Mouse (Mus musculus) retina, adult 2 months (tissue): ENCODE data around the gene Stkld1.

Experiments used
- DNase-seq: peaks from one replicate; pipeline ENCODE4 v3.0.0-alpha.2; 2012; ENCODE audit warnings: low read depth, low spot score

Stkld1 gene

GRCm38 (mm10) chr2:26963923-26964723 lies 30.3 kb downstream of the Stkld1 start, which contains the start of gene Rexo4:
Rexo4 (minus strand) TSS chr2:26964386.
- DNase-seq: peak; percentile 92

- DNase-seq: no peak
Measured at GRCm38 (mm10) chr2:26964724-26965370, 31.0 kb downstream of the Stkld1 start.

DNA sequence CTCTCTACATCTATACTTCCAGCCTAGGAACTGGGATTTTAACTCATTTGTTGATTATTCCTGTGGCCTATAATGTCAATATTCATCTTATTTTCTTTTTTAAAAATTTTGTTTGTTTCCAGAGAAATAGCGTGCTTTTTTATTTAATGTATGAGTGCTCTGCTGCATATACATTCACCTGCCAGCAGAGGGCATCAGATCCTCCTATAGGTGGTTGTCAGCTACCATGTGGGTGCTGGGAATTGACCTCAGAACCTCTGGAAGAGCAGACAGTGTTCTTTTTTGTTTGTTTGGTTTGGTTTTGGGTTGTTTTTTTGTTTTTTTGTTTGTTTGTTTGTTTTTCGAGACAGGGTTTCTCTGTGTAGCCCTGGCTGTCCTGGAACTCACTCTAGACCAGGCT lies 33.4 kb downstream of the Stkld1 start:
- DNase-seq: no peak

DNA sequence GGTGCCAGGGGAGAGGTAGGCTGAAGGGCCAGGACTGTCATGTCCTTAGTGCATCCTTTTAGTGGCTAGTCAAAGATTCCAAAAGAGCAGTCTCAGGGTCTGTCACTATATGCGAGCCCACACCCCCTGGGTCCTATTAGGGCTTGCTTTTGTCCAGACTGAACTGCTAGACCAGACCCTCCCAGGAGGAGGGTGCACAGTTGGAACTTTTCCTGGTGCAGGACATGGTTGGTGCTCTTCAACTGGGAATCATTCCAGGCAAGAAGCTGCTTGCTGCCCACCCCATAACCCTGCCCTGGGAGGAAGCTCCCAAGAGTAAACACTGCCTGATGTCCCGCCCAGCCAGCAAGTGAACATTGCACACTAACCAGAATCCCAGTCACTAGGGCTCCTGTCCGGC lies 39.3 kb downstream of the Stkld1 start, which contains the start of gene Adamts13:
Gene Adamts13, plus strand, starts transcription at position 301 of the 400 bp plus-strand sequence.
- DNase-seq: no peak

- DNase-seq: no peak
Measured at GRCm38 (mm10) chr2:26973960-26974359, 40.1 kb downstream of the Stkld1 start.

DNA sequence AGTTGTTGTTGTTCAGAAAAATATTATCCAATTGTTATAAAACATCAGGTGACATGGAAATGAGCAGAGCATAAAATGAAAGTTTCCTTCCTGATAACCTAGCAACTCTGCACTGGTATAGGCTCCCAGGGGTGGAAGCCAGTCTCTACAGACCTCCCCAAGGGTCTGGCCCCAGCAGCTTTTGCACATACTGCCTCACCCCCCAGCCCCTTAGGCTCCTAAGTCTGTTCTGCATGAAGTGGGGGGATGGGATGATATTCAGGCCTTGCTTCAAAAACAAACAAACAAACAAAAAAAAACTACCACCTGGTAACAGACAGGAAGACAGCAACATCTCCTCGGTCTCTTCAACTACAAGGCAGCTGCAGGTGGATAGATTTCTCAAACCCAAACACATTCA lies 46.5 kb downstream of the Stkld1 start:
- DNase-seq: no peak

DNA sequence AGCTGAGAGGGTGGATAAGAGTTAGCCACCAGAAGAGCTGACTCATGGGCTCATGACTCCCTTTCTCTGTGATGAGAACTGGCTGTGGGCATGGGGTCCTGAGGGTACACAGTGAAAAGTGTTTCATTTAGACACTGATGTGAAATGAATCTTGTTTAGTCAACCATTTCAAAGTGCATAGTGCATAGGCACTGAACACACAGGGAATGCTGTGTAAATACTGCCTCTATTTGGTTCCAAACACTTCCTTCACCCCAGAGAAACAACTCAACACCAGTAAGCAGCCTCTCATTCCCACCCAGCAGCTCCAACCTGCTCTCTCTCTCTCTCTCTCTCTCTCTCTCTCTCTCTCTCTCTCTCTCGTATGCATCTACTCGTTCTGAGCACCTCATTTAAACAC lies 50.3 kb downstream of the Stkld1 start:
- no peak for DNase-seq

- DNase-seq: no peak
Measured at GRCm38 (mm10) chr2:26984640-26985039, 50.8 kb downstream of the Stkld1 start.

DNA sequence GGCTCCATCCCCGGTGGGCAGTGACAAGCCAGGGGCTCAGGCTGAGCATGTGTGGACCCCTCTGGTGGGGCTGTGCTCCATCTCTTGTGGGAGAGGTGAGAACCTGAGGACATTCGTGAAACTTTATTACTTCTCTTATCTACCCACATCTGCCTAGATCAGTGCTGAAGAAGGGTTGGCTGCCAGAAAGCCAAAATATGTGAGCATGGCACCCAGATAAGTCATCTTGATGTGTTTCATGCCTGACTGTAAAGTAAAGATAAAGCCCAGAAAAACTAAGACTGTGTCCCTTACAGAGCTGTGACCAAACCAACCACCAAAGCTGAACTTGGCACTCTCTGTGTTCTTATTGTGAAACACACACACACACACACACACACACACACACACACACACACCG lies 60.1 kb downstream of the Stkld1 start:
- DNase-seq: no peak

GRCm38 (mm10) chr2:26997498-26997897 lies 63.7 kb downstream of the Stkld1 start:
- DNase-seq: no peak

DNA sequence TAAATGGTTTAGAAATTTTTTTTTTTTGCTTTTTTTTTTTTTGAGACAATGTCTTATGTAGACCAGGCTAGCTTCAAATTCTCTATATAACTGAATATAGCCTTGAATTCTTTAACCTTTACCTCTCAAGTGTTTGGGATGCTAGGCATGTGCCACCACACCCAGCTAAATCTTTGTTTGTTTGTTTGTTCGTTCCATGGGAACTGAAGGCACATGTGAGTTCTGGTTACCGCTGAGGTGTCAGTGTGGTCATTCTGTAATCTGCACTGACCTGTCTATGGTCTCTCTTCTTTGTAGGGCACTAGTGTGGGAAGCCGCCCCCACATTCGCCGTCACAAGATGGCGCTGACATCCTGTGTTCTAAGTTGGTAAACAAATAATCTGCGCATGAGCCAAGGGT lies 64.1 kb downstream of the Stkld1 start:
- no peak for DNase-seq
